Mouse (Mus musculus) adrenal gland, adult 2 months (tissue): ENCODE measurements at regions not wholly inside any gene's neighbourhood (a gene's known extent, or its start where the extent isn't known, plus 50 kb on each side); places are given as distances from the start of the nearest gene placed in this dataset.

ENCODE experiments used
- DNase-seq: peaks from one replicate; pipeline ENCODE4 v3.0.0; 2021

DNA sequence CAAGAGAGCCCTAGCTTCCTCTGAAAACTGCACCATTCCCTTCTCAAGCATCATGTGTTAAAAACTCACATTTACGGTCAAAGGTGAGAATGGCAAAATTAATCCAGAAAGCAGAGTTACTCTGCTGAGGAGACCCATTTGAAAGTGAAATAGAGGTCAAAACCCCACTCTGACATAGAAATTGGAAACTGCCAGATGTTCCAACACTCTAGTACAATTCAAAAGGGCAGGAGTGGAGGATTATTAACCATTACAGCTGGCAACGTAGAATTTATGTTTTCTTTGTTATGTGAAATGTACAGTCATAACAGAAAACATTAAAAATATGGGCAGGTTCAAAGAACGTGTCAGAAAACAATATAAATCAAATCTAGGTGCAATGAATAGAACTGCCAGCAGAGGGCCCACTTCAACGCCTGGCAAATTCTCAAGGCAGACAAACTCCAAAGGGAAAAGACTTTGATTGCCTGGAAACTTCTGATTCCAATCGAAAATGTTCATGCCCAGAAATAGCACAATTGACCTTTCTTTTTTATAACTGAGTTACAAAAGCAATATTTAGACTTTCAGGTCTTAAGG is 54.2 kb upstream of the Rfpl4b start:
- peak; percentile 48 for DNase-seq

DNA sequence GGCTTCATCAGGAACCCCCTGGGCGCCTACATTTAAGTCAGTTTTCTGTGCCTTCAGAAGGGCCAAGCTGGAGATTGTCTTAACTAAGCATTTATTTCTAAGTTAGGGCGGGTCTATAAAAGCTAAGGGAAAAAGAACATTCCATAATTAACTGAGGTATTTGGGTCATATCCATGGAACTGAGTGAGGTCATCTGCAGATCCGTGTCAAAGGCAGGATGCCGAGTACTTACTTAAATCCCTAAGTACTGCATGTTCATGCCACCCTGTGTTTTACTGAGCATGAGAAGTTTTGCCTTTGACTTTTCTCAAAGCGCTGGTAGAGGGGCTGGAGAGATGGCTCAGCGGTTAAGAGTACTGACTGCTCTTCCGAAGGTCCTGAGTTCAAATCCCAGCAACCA is 57.7 kb upstream of the Rfpl4b start:
- no peak for DNase-seq

DNA sequence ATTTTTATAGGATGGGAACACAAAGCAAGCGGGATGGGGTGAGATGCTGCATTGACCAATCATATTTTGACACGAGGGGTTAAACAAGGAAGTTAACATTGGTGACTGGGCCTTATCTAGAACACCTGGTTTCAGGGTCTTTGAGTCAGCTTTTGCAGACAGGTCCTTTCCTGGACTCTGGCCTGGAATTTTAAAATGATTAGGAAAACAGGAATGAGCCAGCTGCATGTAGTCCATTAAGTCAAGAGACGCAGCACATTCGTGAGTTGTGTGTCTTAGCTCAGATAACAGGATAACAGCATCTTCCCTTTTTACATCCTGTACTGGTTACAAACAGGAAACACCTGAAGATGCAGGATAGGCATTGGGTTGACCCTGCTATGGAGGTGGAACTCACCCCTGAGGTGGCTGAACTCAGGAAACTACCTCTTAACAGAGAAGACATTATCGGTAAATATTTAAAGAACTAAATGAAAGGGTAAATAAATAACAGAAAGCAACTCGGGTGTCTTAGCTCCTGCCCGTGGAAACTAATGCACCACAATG is 59.1 kb upstream of the Rfpl4b start:
- no peak for DNase-seq

- DNase-seq = peak; percentile 77
Measured at GRCm38 (mm10) chr10:38882154-38882553, 60.6 kb upstream of the Rfpl4b start.

DNA sequence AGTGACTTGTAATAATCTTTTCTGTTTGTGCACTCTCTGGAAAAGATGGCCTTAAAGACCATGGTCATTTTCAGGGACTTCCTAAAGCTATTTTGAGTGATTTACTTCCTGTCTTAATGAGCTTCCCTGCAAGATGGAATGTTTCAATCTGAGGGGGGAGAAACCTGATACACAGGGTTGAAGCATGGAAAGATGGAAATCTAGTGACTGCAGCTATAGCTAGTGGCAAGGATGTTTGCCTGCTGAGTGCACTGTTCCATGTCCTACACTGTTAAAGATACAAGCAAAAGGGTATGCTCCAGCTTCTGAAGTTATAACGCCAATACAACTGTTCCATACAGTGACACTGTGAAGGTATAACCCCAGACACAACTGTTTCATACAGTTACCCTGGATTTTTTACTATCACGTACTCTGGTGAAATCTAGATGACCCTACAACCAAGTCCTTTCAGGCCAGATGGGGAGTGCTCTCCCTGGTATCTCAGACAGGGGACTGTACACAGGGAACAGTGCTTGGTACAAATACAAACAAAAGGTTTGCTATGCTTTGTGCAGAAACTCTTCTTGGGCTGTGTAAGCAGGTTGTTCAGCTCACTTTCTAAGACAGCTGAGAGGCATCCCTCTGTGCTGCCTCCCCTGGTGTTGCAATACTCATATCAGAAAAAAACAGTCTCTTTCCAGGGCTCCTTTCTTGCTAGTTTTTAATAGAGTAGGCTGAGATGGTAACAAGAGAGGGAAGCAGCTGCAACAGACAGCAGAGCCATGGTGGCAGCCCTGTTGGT is 62.4 kb upstream of the Rfpl4b start:
- DNase-seq = no peak

DNA sequence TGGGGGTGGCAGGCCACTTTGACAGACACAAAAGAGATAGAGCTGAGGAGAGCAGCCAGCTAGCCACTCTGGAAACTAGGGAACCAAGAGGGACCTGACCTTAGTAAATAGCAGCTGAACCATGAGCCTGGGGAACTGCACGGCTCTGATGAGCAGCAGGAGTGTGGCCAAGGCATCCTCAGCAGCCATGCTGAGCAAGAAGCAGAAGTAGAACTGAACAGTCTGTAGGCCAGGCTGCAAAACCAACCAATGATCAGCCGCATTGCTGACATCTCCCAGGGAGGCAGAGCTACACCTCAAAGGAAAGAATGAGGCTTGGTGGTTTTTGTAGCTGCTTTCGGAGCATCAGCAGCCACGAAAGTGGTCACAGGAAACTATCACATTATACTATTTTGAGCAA is 63.1 kb upstream of the Rfpl4b start:
- no peak for DNase-seq

- DNase-seq = no peak
Measured at GRCm38 (mm10) chr10:38886441-38886840, 64.9 kb upstream of the Rfpl4b start.

- DNase-seq = no peak
Measured at GRCm38 (mm10) chr10:38887896-38888295, 66.3 kb upstream of the Rfpl4b start.

- DNase-seq = no peak
Measured at GRCm38 (mm10) chr10:38894706-38895105, 70.6 kb upstream of the Lama4 start.

GRCm38 (mm10) chr10:38895656-38896055 is 69.7 kb upstream of the Lama4 start:
- DNase-seq = peak; percentile 34

DNA sequence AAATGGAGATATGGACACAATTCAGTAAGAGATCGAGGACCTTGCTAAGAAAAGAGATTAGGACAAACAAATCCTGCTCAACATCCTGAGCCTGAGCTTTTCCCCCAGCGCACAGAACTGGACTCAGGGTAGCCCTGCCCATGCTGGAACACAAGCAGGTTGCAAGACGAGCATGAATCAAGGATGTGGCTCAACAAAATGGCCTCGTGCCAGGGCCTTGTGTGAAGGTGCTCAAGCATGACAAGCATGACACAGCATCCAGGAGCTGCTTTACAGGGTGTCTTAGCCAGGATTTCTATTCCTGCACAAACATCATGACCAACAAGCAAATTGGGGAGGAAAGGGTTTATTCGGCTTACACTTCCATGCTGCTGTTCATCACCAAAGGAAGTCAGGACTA is 67.7 kb upstream of the Lama4 start:
- peak; percentile 87 for DNase-seq

- no peak for DNase-seq
Measured at GRCm38 (mm10) chr10:38906121-38906520, 59.2 kb upstream of the Lama4 start.

GRCm38 (mm10) chr10:38907835-38908234 is 57.5 kb upstream of the Lama4 start:
- no peak for DNase-seq

DNA sequence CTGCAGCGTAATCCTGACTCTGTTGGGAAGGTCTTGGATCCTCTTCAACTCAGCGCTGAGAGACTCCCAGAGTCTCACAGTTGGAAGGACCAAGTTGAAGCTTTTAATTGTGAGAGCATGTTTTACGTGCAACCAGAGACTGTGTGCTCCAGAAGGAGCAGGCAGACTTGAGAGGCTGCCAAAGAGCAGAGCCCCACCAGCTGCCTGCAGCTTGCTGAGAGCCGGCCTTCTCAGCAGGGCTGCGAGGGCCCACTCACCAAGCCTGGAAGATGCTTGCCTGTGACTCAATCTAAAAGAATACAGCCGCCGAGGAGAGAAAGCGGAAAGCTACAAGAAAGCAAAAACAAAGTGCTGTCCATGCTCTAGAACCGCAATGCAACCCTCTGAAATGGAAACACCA is 57.0 kb upstream of the Lama4 start:
- DNase-seq = peak; percentile 16

DNA sequence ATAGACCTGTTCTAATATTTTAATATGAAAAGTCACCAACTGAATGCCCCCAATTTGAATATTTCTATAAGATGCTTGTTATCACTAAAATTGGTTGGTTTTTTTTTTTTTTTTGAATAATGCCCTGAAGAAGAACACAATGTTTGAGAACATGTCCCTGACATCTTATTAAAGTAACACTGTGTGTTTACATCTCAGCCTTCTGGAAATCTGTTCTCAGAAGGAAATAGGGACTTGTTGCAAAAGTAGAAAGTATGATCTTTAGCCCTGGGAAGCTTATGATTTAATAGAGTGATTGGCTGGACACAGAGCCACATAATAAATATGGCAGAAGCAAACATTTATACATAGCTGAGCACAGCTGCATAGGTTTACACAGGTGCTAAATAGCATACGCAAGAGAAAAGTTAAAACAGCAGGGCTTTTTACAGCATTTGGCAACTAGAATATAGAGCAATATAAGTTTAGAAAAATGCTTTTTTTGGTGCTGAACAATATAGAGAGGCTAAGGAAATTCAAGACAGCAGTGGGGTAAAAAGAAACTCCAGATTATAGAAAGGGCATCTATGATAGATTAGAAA is 56.1 kb upstream of the Lama4 start:
- no peak for DNase-seq

- no peak for DNase-seq
Measured at GRCm38 (mm10) chr10:38909843-38910242, 55.5 kb upstream of the Lama4 start.

DNA sequence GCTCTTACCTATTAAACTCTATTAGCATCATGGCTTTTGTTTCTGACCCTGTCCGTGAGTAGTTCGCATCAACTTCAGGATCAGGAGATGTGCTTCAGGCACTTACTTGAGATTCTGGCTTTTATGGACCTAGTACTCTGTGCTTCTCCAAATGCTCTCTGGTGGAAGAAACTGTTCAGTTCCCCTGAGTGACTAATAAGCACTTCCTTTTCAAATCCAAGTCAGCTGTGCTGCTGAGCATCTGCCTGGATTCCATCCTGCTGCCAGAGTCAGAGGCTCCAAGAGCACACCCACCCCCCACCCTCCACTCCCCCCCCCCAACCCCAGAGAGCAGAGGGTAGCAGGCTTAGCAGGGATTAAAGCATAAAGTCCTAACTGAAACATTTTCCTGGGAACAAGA is 52.3 kb upstream of the Lama4 start:
- no peak for DNase-seq
